Mouse (Mus musculus): ENCODE data around the gene Hey2. TPM values are rescaled to one million over a fixed set of nuclear protein-coding genes. Genes with fewer than 3 reads are reported as not detected.

Hey2 gene
- 3.3 and 3.8 TPM in 2 replicates for polyA plus RNA-seq (2015; fragmentation: Nextera tagmentation; extraction: Ambion mirVana)

DNA sequence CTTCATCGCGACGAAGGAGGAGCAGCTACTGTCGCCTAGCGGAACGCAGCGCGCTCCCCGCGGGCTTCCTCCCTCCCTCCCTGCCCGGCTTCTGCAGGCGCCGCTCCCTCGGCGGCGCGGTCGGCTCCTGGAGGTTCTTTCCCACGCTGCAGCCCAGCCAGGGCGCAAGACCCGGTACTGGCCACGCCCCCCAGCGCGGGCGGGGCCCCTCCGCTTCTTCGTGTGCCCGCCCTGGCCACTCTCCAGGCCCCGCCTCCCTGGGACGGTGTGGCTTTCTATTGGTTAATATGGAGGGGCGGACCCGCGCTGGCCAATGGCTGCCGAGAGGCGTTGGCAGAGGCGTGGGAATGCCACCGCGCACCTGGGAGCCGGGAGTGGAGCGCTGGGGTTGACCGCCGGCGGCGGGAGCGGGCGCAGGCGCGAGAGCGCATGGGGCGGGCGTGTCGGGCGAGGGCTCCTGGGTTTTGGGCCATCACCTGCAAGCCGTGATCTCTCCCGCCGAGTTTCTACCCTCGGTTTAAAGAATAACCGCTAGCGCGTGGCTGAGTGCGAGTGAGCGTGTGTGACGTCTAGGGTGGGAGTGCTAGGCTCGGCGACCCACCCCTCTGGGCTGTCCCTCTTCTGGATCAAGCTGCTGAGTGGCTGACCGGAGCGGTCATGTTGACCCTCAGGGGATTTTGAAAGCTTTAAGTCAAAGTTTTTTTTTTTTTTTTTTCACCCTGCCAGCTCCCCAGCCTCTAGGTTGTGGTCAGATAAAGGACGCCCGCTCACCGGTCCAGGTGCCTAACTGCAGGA, at the start of gene Hey2:
Gene Hey2, minus strand, starts transcription at position 159 of the 795 bp plus-strand sequence.
- peaks cover 63% of the 10 kb centered on the region for H3K27me3 ChIP-seq
- ATAC-seq (ENCODE audit: insufficient number of reproducible peaks, low FRiP score, low TSS enrichment, low read depth): peak; percentile 99
- under 1% methylated on average over 70 of the region's 70 CpGs for WGBS
- no peak within 1 kb of the TSS for H3K27ac ChIP-seq
- H3K4me3 ChIP-seq: peak within 1 kb of the TSS; percentile 57
- no peak within 1 kb of the TSS for H3K9ac ChIP-seq
- H3K36me3 ChIP-seq: no peaks in the 10 kb centered on the region
- H3K9me3 ChIP-seq: no peaks in the 10 kb centered on the region
- H3K4me1 ChIP-seq: peaks cover 24% of the 10 kb centered on the region
- H3K4me2 ChIP-seq: peak within 1 kb of the TSS; percentile 94

DNA sequence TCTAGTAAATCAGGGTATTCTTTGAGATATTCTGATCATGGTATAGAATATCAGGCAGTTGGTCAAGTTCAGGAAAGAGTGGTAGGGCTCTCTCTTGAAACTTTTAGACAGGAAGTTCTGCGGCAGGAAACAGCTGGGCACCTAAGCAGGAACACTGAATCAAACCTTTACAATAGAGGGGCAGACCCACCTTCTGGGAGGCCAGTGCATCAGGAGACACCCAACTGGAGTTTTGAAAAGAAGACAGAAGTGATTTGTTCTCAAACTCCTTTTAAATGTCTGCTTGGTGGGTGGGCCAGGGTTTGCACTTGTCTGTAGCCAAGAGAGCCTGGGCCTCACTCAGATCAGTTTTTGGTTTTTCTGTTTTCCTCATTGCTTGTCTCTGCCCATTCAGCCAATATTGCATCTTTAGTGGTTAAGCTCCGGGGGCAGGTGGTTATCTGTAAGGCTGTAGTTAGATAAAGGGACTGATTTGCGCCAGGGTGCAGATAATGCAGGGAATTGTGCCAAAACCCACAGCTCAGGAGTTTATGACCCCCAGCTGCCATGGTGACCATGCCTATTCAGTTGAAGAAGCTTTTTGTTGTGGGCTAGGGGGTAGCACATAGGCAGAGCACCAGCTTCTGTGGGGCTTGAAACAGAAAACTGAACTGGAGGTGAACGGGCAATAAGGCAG, 40.6 kb upstream of the Hey2 start:
- ATAC-seq (ENCODE audit: insufficient number of reproducible peaks, low FRiP score, low TSS enrichment, low read depth): no peak
- WGBS: 70% methylated on average over 4 of the region's 4 CpGs

DNA sequence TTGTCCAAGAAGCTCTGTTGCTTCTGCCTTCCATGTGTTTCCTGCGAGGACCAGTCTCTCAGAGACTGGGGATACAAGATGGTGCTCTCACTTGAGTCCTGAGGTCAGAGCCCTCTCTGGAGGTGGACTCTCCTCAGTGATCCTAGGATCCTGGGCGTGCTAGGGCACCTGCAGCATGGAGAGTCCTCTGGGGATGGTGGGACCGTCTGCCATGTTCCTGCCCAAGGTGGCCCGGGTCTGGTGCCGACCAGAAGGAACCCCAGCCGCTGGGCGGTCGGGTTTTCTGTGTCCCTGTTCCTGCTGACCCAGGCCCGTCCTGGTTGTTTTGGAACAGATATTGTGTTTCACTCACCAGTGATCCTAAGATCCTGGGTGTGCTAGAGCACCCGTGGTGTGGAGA, 38.5 kb upstream of the Hey2 start:
- ATAC-seq (ENCODE audit: insufficient number of reproducible peaks, low FRiP score, low TSS enrichment, low read depth): no peak
- no peak overlapping the region for H3K9ac ChIP-seq
- H3K4me1 ChIP-seq: 0 out of 2 replicates have a peak, but pooled peaks cover 3% of the 10 kb centered on the region
- H3K9me3 ChIP-seq: no peaks in the 10 kb centered on the region
- no peak overlapping the region for H3K4me2 ChIP-seq
- WGBS: 90% methylated on average over 10 of the region's 10 CpGs
- no peak overlapping the region for H3K27ac ChIP-seq
- no peak overlapping the region for H3K4me3 ChIP-seq
- H3K36me3 ChIP-seq: no peaks in the 10 kb centered on the region
- no peaks in the 10 kb centered on the region for H3K27me3 ChIP-seq

More for the DNA sequence above, 40.6 kb upstream of the Hey2 start:
- H3K36me3 ChIP-seq: no peaks in the 10 kb centered on the region
- H3K4me1 ChIP-seq: 0 out of 2 replicates have a peak, but pooled peaks cover 3% of the 10 kb centered on the region
- H3K27me3 ChIP-seq: no peaks in the 10 kb centered on the region
- H3K27ac ChIP-seq: no peak overlapping the region
- H3K4me2 ChIP-seq: no peak overlapping the region
- no peak overlapping the region for H3K9ac ChIP-seq
- no peak overlapping the region for H3K4me3 ChIP-seq
- no peaks in the 10 kb centered on the region for H3K9me3 ChIP-seq

DNA sequence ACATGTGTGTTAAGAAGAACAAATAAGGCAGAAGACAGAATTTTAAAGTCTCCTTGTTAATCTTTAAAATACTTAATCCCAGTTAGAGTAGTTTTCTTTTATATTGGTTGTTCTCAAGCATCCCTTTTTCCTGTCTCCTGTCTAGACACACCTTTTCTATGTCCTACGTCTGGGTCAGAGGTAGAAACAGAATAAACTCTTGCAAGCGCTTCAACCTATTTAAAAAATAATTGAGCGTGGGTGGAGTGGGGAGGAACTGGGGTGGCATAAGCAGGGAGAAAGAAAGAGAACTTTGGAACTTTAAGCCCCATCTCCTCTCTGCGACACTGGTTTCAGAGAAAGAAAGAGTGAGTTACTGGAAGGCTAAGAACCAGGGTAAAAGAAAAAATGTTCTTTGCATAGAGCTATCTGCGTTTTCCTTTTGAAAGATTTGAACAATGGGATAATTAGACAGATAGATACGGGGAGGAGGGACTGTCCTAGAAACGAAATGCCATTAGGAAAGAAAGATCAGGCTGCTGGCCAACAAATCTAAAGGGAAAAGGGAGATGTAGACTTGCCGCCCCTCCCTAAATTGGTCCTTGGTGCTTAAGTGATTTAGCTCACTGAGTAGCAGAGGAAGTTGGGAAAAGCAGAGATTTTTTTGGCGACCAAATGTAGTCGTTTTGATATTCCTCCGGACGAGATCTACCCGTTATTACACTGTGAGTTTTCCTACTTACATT, 2.7 kb upstream of the Hey2 start:
- no peak for ATAC-seq (ENCODE audit: insufficient number of reproducible peaks, low FRiP score, low TSS enrichment, low read depth)
- no peak overlapping the region for H3K4me2 ChIP-seq
- H3K9ac ChIP-seq: no peak overlapping the region
- 18% methylated on average over 13 of the region's 13 CpGs for WGBS
- peaks cover 60% of the 10 kb centered on the region for H3K27me3 ChIP-seq
- no peak overlapping the region for H3K4me3 ChIP-seq
- H3K9me3 ChIP-seq: no peaks in the 10 kb centered on the region
- H3K36me3 ChIP-seq: no peaks in the 10 kb centered on the region
- H3K27ac ChIP-seq: no peak overlapping the region
- H3K4me1 ChIP-seq: peaks cover 24% of the 10 kb centered on the region

DNA sequence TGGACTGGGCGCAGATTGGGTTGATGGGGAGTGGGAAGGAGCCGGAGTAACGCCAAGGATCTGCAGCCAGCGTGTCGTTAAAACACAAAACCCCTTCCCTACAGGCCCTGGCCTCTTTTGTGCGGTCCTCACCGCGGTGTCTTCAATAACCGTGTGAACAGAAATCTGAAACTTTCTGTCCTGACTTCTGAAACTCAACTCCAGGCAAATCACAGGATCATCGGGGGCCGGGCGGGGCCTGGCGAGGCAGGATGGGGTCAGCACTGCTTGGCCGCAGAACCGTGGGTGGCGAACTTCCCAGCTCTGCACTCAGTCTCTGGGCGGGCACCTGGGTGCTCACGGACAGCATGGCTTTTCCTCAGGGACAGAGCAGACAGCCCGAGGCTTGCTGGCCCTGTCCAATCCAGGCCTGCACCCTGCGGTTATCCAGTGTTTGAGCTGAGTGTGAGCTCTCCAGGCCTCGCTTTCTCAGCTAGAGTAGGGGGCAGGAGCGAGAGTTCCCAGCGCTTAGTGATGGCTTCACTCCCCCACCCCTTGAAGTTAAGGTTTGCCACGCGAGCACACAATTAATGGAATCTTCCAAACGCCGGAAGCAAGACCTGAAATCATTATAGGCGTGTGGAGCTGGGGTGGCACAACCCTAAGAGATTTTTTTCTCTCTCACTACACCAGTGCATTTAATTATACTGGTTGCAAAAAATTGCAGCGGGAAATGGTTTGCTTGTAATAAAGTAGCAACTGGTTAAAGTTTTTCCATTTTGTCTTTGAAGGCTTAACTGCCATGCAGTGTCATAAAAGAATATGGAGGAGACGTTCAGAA, 1.8 kb upstream of the Hey2 start:
- H3K27me3 ChIP-seq: peaks cover 62% of the 10 kb centered on the region

DNA sequence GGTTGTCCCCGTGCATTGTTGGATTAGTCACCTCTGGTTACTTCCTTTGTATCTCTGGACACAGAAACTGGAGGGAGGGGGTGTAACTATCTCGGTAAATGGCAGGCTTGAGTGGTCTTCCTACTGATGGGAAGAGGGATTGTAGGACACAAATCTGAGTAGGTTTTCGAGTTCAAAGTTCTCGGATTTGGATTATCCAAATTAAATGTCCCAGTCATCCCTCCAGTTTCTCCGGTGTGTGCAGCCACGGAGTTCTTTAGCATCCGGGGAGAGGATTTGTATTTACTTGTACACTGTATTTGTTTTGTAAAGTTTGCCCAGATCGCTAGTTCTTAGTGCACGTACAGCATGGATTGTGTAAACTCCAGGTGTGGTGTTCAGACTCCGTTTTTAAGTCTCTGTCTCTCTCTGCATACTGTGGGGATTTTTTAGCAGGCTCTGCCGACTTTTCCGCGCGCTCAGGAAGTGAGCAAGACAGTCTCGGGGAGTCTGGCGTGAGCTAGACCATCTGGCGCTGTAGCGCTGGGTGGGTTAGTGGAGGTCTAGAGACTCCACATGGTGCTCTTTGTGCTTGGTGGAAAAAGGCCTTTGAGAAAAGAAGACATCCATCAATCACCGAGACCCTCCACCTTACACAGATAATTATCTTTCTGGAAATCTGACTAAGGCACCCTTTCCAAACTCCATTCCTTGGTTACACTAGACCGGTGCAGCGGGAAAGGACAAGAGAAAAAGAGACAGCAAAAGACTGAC, 1.0 kb upstream of the Hey2 start:
- Histone ChIP-seq H3K4me2 (peak overlapping the region; percentile 94), H3K27ac (no peak overlapping the region), H3K4me1 (peaks cover 24% of the 10 kb centered on the region), H3K27me3 (peaks cover 63% of the 10 kb centered on the region), H3K4me3 (peak overlapping the region; percentile 57), H3K9ac (peak overlapping the region; percentile 14; the same call in 1 of the 2 replicates), H3K9me3 (no peaks in the 10 kb centered on the region), H3K36me3 (no peaks in the 10 kb centered on the region)
- WGBS: 2% methylated on average over 21 of the region's 21 CpGs
- ATAC-seq (ENCODE audit: insufficient number of reproducible peaks, low FRiP score, low TSS enrichment, low read depth): no peak

More for the DNA sequence above, 1.8 kb upstream of the Hey2 start:
- Histone ChIP-seq H3K4me3 (peak overlapping the region; percentile 57), H3K36me3 (no peaks in the 10 kb centered on the region), H3K27ac (no peak overlapping the region), H3K4me1 (peaks cover 24% of the 10 kb centered on the region), H3K4me2 (peak overlapping the region; percentile 94), H3K9me3 (no peaks in the 10 kb centered on the region), H3K9ac (peak overlapping the region; percentile 14; the same call in 1 of the 2 replicates)
- ATAC-seq (ENCODE audit: insufficient number of reproducible peaks, low FRiP score, low TSS enrichment, low read depth): no peak
- 4% methylated on average over 30 of the region's 30 CpGs for WGBS

DNA sequence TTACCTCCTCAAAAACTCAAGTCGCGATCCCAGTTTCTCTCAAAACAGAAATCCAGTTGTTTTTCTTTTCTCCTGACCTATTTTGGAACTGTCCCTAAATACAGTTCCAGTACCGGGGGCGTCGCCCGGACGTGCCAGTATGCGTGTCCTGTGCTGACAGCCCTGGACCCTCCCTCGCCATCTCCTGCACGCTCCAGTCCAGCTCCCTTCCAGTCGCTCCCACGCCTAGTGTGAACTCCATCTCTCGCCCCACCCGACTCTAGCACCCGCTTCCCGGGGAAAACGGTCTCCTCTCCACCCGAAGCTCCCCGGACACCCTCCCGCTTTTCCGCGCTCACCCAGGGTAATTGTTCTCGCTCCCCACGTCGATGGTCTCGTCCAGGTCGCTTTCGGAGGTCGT, 373 bp downstream of the Hey2 start:
- ATAC-seq (ENCODE audit: insufficient number of reproducible peaks, low FRiP score, low TSS enrichment, low read depth): 0 out of 2 replicates have a peak, but pooled peaks have one; percentile 28
- Histone ChIP-seq H3K27me3 (peaks cover 63% of the 10 kb centered on the region), H3K9ac (no peak overlapping the region), H3K27ac (no peak overlapping the region), H3K36me3 (no peaks in the 10 kb centered on the region), H3K4me2 (peak overlapping the region; percentile 94), H3K4me1 (peaks cover 24% of the 10 kb centered on the region), H3K4me3 (peak overlapping the region; percentile 57), H3K9me3 (no peaks in the 10 kb centered on the region)
- 0% methylated on average over 29 of the region's 29 CpGs for WGBS

DNA sequence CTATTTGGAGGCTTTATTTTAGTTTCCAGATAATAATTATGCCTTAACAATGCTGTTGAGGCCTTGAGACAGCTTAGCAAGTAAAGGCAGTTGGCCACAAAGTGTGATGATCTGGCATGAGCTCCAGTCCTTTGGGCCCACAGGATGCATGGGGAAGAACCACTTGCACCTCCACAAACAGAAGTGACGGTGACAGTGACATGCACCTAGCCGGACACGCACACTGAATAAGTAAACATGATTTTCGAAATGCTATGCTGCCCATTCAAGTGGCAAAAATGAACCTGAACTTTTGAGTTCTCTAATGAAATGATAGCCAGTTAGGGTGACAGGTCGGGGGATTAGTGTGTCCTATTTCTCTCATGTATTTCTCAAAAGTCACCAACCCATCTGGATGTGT, 1.8 kb downstream of the Hey2 start:
- peaks cover 24% of the 10 kb centered on the region for H3K4me1 ChIP-seq
- H3K9me3 ChIP-seq: no peaks in the 10 kb centered on the region
- no peaks in the 10 kb centered on the region for H3K36me3 ChIP-seq
- 85% methylated on average over 5 of the region's 5 CpGs for WGBS
- H3K27me3 ChIP-seq: peaks cover 53% of the 10 kb centered on the region
- no peak overlapping the region for H3K9ac ChIP-seq
- H3K4me2 ChIP-seq: no peak overlapping the region
- no peak overlapping the region for H3K4me3 ChIP-seq
- H3K27ac ChIP-seq: no peak overlapping the region
- ATAC-seq (ENCODE audit: insufficient number of reproducible peaks, low FRiP score, low TSS enrichment, low read depth): no peak

DNA sequence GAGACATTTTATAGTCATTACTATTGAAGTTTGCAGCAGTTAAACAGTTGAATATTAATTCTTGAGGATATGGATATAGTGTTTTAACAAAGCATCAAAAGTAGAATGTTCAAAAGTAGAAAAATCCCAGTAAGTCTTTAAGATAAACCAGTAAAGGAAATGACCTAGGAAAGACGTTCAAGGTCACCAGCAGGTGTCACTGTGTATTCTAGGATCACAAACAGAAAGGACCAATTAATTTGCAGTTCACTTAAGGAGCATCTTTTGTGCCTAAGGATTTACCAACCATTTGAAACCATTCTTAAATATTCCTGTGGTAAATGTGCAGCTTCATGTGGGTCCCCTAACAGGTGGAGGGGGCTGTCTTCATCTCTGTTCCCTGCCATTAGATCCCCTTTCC, 4.4 kb downstream of the Hey2 start:
- H3K4me1 ChIP-seq: peaks cover 9% of the 10 kb centered on the region
- H3K9ac ChIP-seq: no peak overlapping the region
- H3K27me3 ChIP-seq: peaks cover 29% of the 10 kb centered on the region
- H3K9me3 ChIP-seq: no peaks in the 10 kb centered on the region
- no peak overlapping the region for H3K27ac ChIP-seq
- no peak overlapping the region for H3K4me2 ChIP-seq
- H3K4me3 ChIP-seq: no peak overlapping the region
- ATAC-seq (ENCODE audit: insufficient number of reproducible peaks, low FRiP score, low TSS enrichment, low read depth): no peak
- H3K36me3 ChIP-seq: no peaks in the 10 kb centered on the region
- WGBS: 11% methylated on average over 1 of the region's 1 CpGs

DNA sequence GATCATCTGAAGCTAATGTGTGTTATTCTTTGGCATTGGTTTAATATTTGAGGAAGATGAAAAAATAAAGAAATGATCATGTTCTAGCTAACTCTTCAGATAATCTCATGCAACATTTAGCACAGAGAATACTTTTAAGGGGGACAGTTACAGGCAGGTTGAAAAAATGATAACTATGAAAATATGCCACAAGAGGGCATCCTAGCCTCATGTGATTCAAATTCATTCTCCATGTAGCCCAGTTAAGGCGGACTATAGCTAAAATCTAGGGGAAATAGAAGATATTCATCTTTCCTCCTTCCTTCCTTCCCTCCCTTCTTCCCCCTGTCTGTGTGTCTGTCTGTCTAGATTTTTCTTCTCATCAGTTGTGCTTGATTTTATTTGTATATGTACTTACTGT, 17.6 kb downstream of the Hey2 start:
- no peak for ATAC-seq (ENCODE audit: insufficient number of reproducible peaks, low FRiP score, low TSS enrichment, low read depth)
- Histone ChIP-seq H3K4me3 (no peak overlapping the region), H3K27me3 (no peaks in the 10 kb centered on the region), H3K4me1 (no peaks in the 10 kb centered on the region), H3K9me3 (no peaks in the 10 kb centered on the region), H3K4me2 (no peak overlapping the region), H3K27ac (no peak overlapping the region), H3K9ac (no peak overlapping the region), H3K36me3 (no peaks in the 10 kb centered on the region)
- WGBS: 10% methylated on average over 1 of the region's 1 CpGs

DNA sequence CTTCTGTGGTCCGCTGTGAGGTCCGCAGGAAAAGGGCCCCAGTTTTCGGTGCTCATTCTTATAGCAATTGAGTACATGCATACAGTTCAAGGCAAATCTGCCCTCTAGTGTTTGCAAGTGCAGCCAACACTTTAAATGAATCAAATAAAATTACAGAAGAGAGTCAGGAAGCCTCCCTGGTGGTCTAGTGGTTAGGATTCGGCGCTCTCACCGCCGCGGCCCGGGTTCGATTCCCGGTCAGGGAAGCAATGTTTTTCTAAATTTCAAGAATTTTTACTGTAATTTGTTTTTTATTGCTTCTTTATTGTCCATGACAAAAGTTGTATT, 31.7 kb downstream of the Hey2 start:
- Histone ChIP-seq H3K4me2 (peak overlapping the region; percentile 37), H3K27me3 (no peaks in the 10 kb centered on the region), H3K4me1 (no peaks in the 10 kb centered on the region), H3K27ac (no peak overlapping the region), H3K4me3 (peak overlapping the region; percentile 44), H3K9me3 (no peaks in the 10 kb centered on the region), H3K9ac (peak overlapping the region; percentile 39; the same call in 1 of the 2 replicates), H3K36me3 (no peaks in the 10 kb centered on the region)
- WGBS: 4% methylated on average over 11 of the region's 11 CpGs
- ATAC-seq (ENCODE audit: insufficient number of reproducible peaks, low FRiP score, low TSS enrichment, low read depth): peak; percentile 78; the same call in 1 of the 2 replicates
